Mouse (Mus musculus) forebrain, embryonic 15.5 days (tissue): ENCODE results near the gene Amy2a4. TPM values are rescaled to one million over a fixed set of nuclear protein-coding genes. Genes with fewer than 3 reads are reported as not detected.
"Not testable (repeated sequence)": the region's sequence is repeated elsewhere in the genome, so short reads cannot be mapped to it uniquely, and the experiment has no call there.

Experiments
- ATAC-seq: fragments of 200-750 bp; cut with Nextera tagmentation; replicated peaks from 2 replicates; pipeline ENCODE4 v1.8.0; 2017; ENCODE audit warnings: mild to moderate bottlenecking, moderate TSS enrichment, moderate library complexity
- H3K27ac ChIP-seq: fragments of 300-500 bp; sonication (generic); replicated peaks from 2 replicates; pipeline ENCODE4 v1.5.1; 2015; ENCODE audit warnings: mild to moderate bottlenecking, inconsistent platforms
- H3K27me3 ChIP-seq: fragments of 300-500 bp; sonication (generic); 2 replicates; pipeline ENCODE4 v1.6.1; 2015; ENCODE audit warnings: inconsistent platforms
- H3K36me3 ChIP-seq: fragments of 300-500 bp; sonication (generic); 2 replicates; pipeline ENCODE4 v1.6.1; 2015; ENCODE audit warnings: mild to moderate bottlenecking, inconsistent platforms
- H3K4me1 ChIP-seq: fragments of 300-500 bp; sonication (generic); 2 replicates; pipeline ENCODE4 v1.6.1; 2015; ENCODE audit warnings: inconsistent platforms
- H3K4me2 ChIP-seq: fragments of 300-500 bp; sonication (generic); replicated peaks from 2 replicates; pipeline ENCODE4 v1.6.1; 2015; ENCODE audit warnings: mild to moderate bottlenecking, inconsistent platforms
- H3K4me3 ChIP-seq: fragments of 300-500 bp; sonication (generic); 2 replicates; pipeline ENCODE4 v1.5.1; 2015; ENCODE audit warnings: mild to moderate bottlenecking, inconsistent platforms
- H3K9ac ChIP-seq: fragments of 300-500 bp; sonication (generic); replicated peaks from 2 replicates; pipeline ENCODE4 v1.6.1; 2015; ENCODE audit warnings: mild to moderate bottlenecking, inconsistent platforms
- H3K9me3 ChIP-seq: fragments of 300-500 bp; sonication (generic); 2 replicates; pipeline ENCODE4 v1.6.1; 2016; ENCODE audit warnings: inconsistent platforms
- WGBS: fragments of 180-500 bp; shearing (Covaris S2); methylation state at CpG from one replicate; pipeline ENCODE4 v1.1.7; 2015; ENCODE audit warnings: mixed read lengths; 5-methylcytosine and 5-hydroxymethylcytosine counted together
- polyA plus RNA-seq: library from polyadenylated mRNA; unstranded; fragments of >200 nt; fragmentation: Nextera tagmentation; extraction: Ambion mirVana; gene quantifications from 2 replicates; pipeline ENCODE4 v1.2.1, GENCODE M21; 2015

The Amy2a4 gene
- polyA plus RNA-seq = not detected in 2 replicates

GRCm38 (mm10) chr3:113291349-113291748, at the start of gene Amy2a4:
Gene Amy2a4, minus strand, starts transcription at chr3:113291449.
- not testable (repeated sequence) for H3K9me3 ChIP-seq, H3K36me3 ChIP-seq, H3K27ac ChIP-seq, H3K4me3 ChIP-seq, ATAC-seq, H3K9ac ChIP-seq, H3K4me1 ChIP-seq, H3K4me2 ChIP-seq, H3K27me3 ChIP-seq
- no CpG with 5 or more reads among the region's 4 CpGs for WGBS

DNA sequence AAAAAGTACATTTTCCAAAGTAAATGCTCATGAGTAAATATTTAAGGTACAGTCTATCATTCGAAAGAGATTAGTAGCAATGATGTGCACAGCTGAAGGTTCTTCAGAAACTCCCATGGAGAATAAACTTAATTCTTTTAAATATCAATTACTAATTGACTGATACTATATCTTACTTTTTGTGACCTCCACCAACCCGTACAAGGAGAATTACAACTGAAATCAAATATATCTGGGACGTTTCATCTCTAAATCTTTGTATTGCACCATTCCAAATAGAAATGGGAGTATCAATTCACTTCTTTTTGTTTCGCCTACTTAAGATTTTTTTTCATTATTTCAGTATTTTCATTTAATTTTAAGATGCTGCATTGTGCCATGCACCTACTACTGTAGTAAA, 32.7 kb upstream of the Amy2a4 start, which contains the start of gene Amy2a3:
Amy2a3 (minus strand) TSS at position 101 of the 400 bp plus-strand sequence.
- no CpG with 5 or more reads among the region's 4 CpGs for WGBS
- not testable (repeated sequence) for H3K4me1 ChIP-seq, H3K27me3 ChIP-seq, ATAC-seq, H3K4me2 ChIP-seq, H3K4me3 ChIP-seq, H3K27ac ChIP-seq, H3K36me3 ChIP-seq, H3K9ac ChIP-seq, H3K9me3 ChIP-seq

- WGBS = no CpG with 5 or more reads among the region's 3 CpGs
- H3K4me3 ChIP-seq, H3K9ac ChIP-seq, H3K4me1 ChIP-seq, H3K9me3 ChIP-seq, ATAC-seq, H3K4me2 ChIP-seq, H3K27me3 ChIP-seq, H3K27ac ChIP-seq, H3K36me3 ChIP-seq: not testable (repeated sequence)
Observed at GRCm38 (mm10) chr3:113312937-113313336, 21.7 kb upstream of the Amy2a4 start.

GRCm38 (mm10) chr3:113280285-113280684, 11.0 kb downstream of the Amy2a4 start:
- not testable (repeated sequence) for H3K4me3 ChIP-seq, H3K9ac ChIP-seq, H3K27me3 ChIP-seq, H3K9me3 ChIP-seq, H3K4me1 ChIP-seq, H3K4me2 ChIP-seq, ATAC-seq, H3K36me3 ChIP-seq, H3K27ac ChIP-seq

GRCm38 (mm10) chr3:113279586-113279985, 11.7 kb downstream of the Amy2a4 start:
- H3K4me2 ChIP-seq, H3K9ac ChIP-seq, H3K27me3 ChIP-seq, H3K9me3 ChIP-seq, ATAC-seq, H3K27ac ChIP-seq, H3K4me1 ChIP-seq, H3K36me3 ChIP-seq, H3K4me3 ChIP-seq: not testable (repeated sequence)

GRCm38 (mm10) chr3:113258737-113259136, 32.5 kb downstream of the Amy2a4 start, which contains the start of gene Amy2a5:
Gene Amy2a5, minus strand, starts transcription at chr3:113258837.
- ATAC-seq, H3K36me3 ChIP-seq, H3K4me1 ChIP-seq, H3K4me2 ChIP-seq, H3K9me3 ChIP-seq, H3K9ac ChIP-seq, H3K27ac ChIP-seq, H3K4me3 ChIP-seq, H3K27me3 ChIP-seq: not testable (repeated sequence)
- no CpG with 5 or more reads among the region's 4 CpGs for WGBS

Other genes with a start within 250 kb of the Amy2a4 start
- not detected in 2 replicates for gene Amy2a5, start 32.6 kb downstream of the Amy2a4 start, polyA plus RNA-seq
- not detected in 2 replicates for gene Amy2a3, start 32.6 kb upstream of the Amy2a4 start, polyA plus RNA-seq
- not detected in 2 replicates for gene Amy2a2, start 65.2 kb upstream of the Amy2a4 start, polyA plus RNA-seq
- not detected in 2 replicates for gene Amy2a1, start 241.0 kb upstream of the Amy2a4 start, polyA plus RNA-seq